Comparison of ENCODE assay signal across 7 mouse cellular contexts in the genomic region with DNA sequence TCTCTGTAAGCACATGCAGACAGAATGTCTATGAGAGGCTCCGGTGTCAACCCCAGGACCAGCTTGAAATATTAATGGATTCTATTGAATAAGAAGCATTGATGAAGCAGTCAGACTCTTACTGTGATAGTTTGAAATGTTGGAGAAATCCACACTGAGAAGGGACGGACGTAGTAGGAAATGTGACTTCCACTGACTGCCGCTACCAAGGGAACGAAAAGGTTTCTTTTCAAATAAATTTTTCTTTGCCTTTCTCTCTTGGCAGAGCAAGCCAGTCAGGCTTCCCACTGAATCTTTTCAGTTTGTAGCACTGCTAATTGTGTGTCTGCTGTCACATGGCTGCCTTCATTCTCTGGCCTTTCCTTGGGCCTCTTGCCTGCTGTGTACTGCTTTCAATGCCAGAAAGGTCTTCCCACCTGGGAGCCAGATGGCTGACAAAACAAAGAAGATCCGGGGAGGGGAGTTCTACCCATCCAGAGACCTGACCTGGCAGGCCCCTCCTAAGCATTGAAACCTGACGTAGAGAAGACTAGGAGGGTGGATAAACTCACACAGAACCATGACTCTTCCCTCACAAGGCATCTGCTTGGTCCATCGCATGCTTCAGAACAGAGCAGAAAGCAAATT. TPM values are rescaled to one million over a fixed set of nuclear protein-coding genes. Genes with fewer than 3 reads are reported as not detected.
DNase-seq lines count a peak whose midpoint lies in the region; ATAC-seq lines count a peak whose summit lies in the region.

No protein-coding gene starts in this region.

- ATAC-seq in frontal cortex, adult (ENCODE audit: low TSS enrichment) = peak; percentile 62
- ATAC-seq in neural tube, embryonic 15.5 days (ENCODE audit: low FRiP score) = peak; percentile 85
- ATAC-seq in inflammation-experienced regulatory T-cells, adult 6 months = no peak

- DNase-seq in cerebellum, adult 9-10 months = peak; percentile 94
- peak; percentile 70 to 86 for DNase-seq in layer of hippocampus, postnatal 14 days (ENCODE audit: low spot score in 2 of 2)
- DNase-seq in lung, postnatal 10 days = no peak
- DNase-seq in spleen, postnatal 36 days (ENCODE audit: low spot score in 2 of 2) = no peak

- 32% methylated on average over 8 of the region's 8 CpGs for WGBS in neural tube, embryonic 15.5 days

- H3K4me3 ChIP-seq in neural tube, embryonic 15.5 days (replicated peaks) = no peak overlapping the region

- no peaks in the 10 kb centered on the region for H3K36me3 ChIP-seq in neural tube, embryonic 15.5 days

- H3K27me3 ChIP-seq in neural tube, embryonic 15.5 days (replicated peaks) = no peaks in the 10 kb centered on the region

- no peak overlapping the region for H3K4me2 ChIP-seq in neural tube, embryonic 15.5 days

- peak overlapping the region; percentile 72 for H3K27ac ChIP-seq in neural tube, embryonic 15.5 days (replicated peaks)

- 0 out of 2 replicates have a peak, but pooled peaks cover 4% of the 10 kb centered on the region for H3K4me1 ChIP-seq in neural tube, embryonic 15.5 days

- H3K9me3 ChIP-seq in neural tube, embryonic 15.5 days (replicated peaks) = no peaks in the 10 kb centered on the region

- no peak overlapping the region for H3K9ac ChIP-seq in neural tube, embryonic 15.5 days (replicated peaks)

RNA-seq across cellular contexts. Expression of gene Paqr8, which starts 15.2 kb away (rescaled TPM):
- total RNA-seq in layer of hippocampus, postnatal 14 days (2021) = 100 to 1,000 TPM; 153 to 156 TPM
- polyA plus RNA-seq in neural tube, embryonic 15.5 days (2015; fragmentation: Nextera tagmentation; extraction: Ambion mirVana) = 22.4 and 25.8 TPM in 2 replicates
- 1 to 10 TPM; 3.0 to 4.8 (median 3.3) TPM for polyA plus RNA-seq in inflammation-experienced regulatory T-cells, adult 6 months (2017; shearing (Covaris generic))

RNA-seq across cellular contexts. Expression of gene Efhc1, which starts 45.8 kb away (rescaled TPM):
- 1 to 10 TPM; 2.2 to 2.7 TPM for total RNA-seq in layer of hippocampus, postnatal 14 days (2021)
- polyA plus RNA-seq in neural tube, embryonic 15.5 days (2015; fragmentation: Nextera tagmentation; extraction: Ambion mirVana) = 1.3 and 1.9 TPM in 2 replicates
- under 1 TPM; 0.47 to 0.87 (median 0.70) TPM for polyA plus RNA-seq in inflammation-experienced regulatory T-cells, adult 6 months (2017; shearing (Covaris generic))

Comparison
In these comparisons a context has a peak if more than half of its experiments do, and no peak if none do; other contexts are left out.
1. DNase-seq: peak in cerebellum, adult 9-10 months (single experiment) and layer of hippocampus, postnatal 14 days (2 of 2); none in lung, postnatal 10 days (single experiment) and spleen, postnatal 36 days (0 of 2).